Mouse (Mus musculus): ENCODE measurements around the gene Smbd1. TPM values are rescaled to one million over a fixed set of nuclear protein-coding genes. Genes with fewer than 3 reads are reported as not detected.

Gene Smbd1
- not detected in 2 replicates for polyA plus RNA-seq (2014; fragmentation: Nextera tagmentation; extraction: Ambion mirVana)

- DNase-seq (ENCODE audit: low spot score, missing footprints) (no peak), ATAC-seq (ENCODE audit: low FRiP score) (no peak)
- 92% methylated on average over 4 of the region's 4 CpGs for whole genome bisulfite sequencing
- no peaks in the 10 kb centered on the region for H3K9me3 ChIP-seq (ENCODE audit: control insufficient read depth, low read length)
- H3K27me3 ChIP-seq (ENCODE audit: control insufficient read depth, insufficient read depth, low read length) = peaks cover 2% of the 10 kb centered on the region; the same call in 1 of the 2 replicates
- H3K27ac ChIP-seq (ENCODE audit: low read depth, low read length) = no peak within 1 kb of the TSS
- H3K9ac ChIP-seq (ENCODE audit: low read length) = no peak within 1 kb of the TSS
- H3K4me1 ChIP-seq (ENCODE audit: control insufficient read depth, insufficient read depth, low read length) = peaks cover 13% of the 10 kb centered on the region; the same call in 1 of the 2 replicates
- no peak within 1 kb of the TSS for H3K4me3 ChIP-seq (ENCODE audit: low read depth, low read length)
- no peaks in the 10 kb centered on the region for H3K36me3 ChIP-seq (ENCODE audit: control insufficient read depth, insufficient read depth, low read length)
- no peak within 1 kb of the TSS for H3K4me2 ChIP-seq
Observed at GRCm38 (mm10) chr16:32810321-32810720, at the start of gene Smbd1. Gene Smbd1 (minus strand): TSS chr16:32810477.

- Histone ChIP-seq H3K4me3 (ENCODE audit: low read depth, low read length) (no peak overlapping the region), H3K4me1 (ENCODE audit: control insufficient read depth, insufficient read depth, low read length) (no peaks in the 10 kb centered on the region), H3K9me3 (ENCODE audit: control insufficient read depth, low read length) (no peaks in the 10 kb centered on the region), H3K4me2 (no peak overlapping the region), H3K9ac (ENCODE audit: low read length) (no peak overlapping the region), H3K27me3 (ENCODE audit: control insufficient read depth, insufficient read depth, low read length) (no peaks in the 10 kb centered on the region), H3K36me3 (ENCODE audit: control insufficient read depth, insufficient read depth, low read length) (no peaks in the 10 kb centered on the region), H3K27ac (ENCODE audit: low read depth, low read length) (no peak overlapping the region)
- DNase-seq (ENCODE audit: low spot score, missing footprints) = no peak
- ATAC-seq (ENCODE audit: low FRiP score) = no peak
- 80% methylated on average over 12 of the region's 12 CpGs for WGBS
Observed at GRCm38 (mm10) chr16:32858771-32859636, 48.7 kb upstream of the Smbd1 start.

- no peak for DNase-seq (ENCODE audit: low spot score, missing footprints)
- no peak overlapping the region for H3K9ac ChIP-seq (ENCODE audit: low read length)
- no peaks in the 10 kb centered on the region for H3K4me1 ChIP-seq (ENCODE audit: control insufficient read depth, insufficient read depth, low read length)
- no peaks in the 10 kb centered on the region for H3K27me3 ChIP-seq (ENCODE audit: control insufficient read depth, insufficient read depth, low read length)
- no peak for ATAC-seq (ENCODE audit: low FRiP score)
- WGBS = 85% methylated on average over 4 of the region's 4 CpGs
- no peak overlapping the region for H3K27ac ChIP-seq (ENCODE audit: low read depth, low read length)
- H3K4me2 ChIP-seq = no peak overlapping the region
- H3K36me3 ChIP-seq (ENCODE audit: control insufficient read depth, insufficient read depth, low read length) = no peaks in the 10 kb centered on the region
- H3K9me3 ChIP-seq (ENCODE audit: control insufficient read depth, low read length) = no peaks in the 10 kb centered on the region
- H3K4me3 ChIP-seq (ENCODE audit: low read depth, low read length) = no peak overlapping the region
Observed at GRCm38 (mm10) chr16:32858356-32858755, 48.1 kb upstream of the Smbd1 start.

GRCm38 (mm10) chr16:32856751-32857150 lies 46.5 kb upstream of the Smbd1 start:
- ATAC-seq (ENCODE audit: low FRiP score) = no peak
- no peak overlapping the region for H3K9ac ChIP-seq (ENCODE audit: low read length)
- WGBS = 90% methylated on average over 3 of the region's 3 CpGs

GRCm38 (mm10) chr16:32854050-32854571 lies 43.8 kb upstream of the Smbd1 start:
- no peaks in the 10 kb centered on the region for H3K4me1 ChIP-seq (ENCODE audit: control insufficient read depth, insufficient read depth, low read length)
- no peak overlapping the region for H3K9ac ChIP-seq (ENCODE audit: low read length)
- H3K4me3 ChIP-seq (ENCODE audit: low read depth, low read length) = no peak overlapping the region
- H3K4me2 ChIP-seq = no peak overlapping the region
- no peaks in the 10 kb centered on the region for H3K27me3 ChIP-seq (ENCODE audit: control insufficient read depth, insufficient read depth, low read length)
- no peak for ATAC-seq (ENCODE audit: low FRiP score)
- WGBS = 93% methylated on average over 2 of the region's 2 CpGs
- H3K27ac ChIP-seq (ENCODE audit: low read depth, low read length) = no peak overlapping the region
- DNase-seq (ENCODE audit: low spot score, missing footprints) = no peak
- no peaks in the 10 kb centered on the region for H3K9me3 ChIP-seq (ENCODE audit: control insufficient read depth, low read length)
- peaks cover 5% of the 10 kb centered on the region; the same call in 1 of the 2 replicates for H3K36me3 ChIP-seq (ENCODE audit: control insufficient read depth, insufficient read depth, low read length)

More at GRCm38 (mm10) chr16:32856751-32857150, 46.5 kb upstream of the Smbd1 start:
- Histone ChIP-seq H3K4me2 (no peak overlapping the region), H3K27me3 (ENCODE audit: control insufficient read depth, insufficient read depth, low read length) (no peaks in the 10 kb centered on the region), H3K27ac (ENCODE audit: low read depth, low read length) (no peak overlapping the region), H3K9me3 (ENCODE audit: control insufficient read depth, low read length) (no peaks in the 10 kb centered on the region), H3K4me1 (ENCODE audit: control insufficient read depth, insufficient read depth, low read length) (no peaks in the 10 kb centered on the region), H3K4me3 (ENCODE audit: low read depth, low read length) (no peak overlapping the region), H3K36me3 (ENCODE audit: control insufficient read depth, insufficient read depth, low read length) (no peaks in the 10 kb centered on the region)
- DNase-seq (ENCODE audit: low spot score, missing footprints) = no peak

GRCm38 (mm10) chr16:32853492-32854049 lies 43.3 kb upstream of the Smbd1 start:
- no peak for ATAC-seq (ENCODE audit: low FRiP score)
- WGBS = 83% methylated on average over 13 of the region's 13 CpGs
- Histone ChIP-seq H3K4me2 (no peak overlapping the region), H3K9me3 (ENCODE audit: control insufficient read depth, low read length) (no peaks in the 10 kb centered on the region), H3K27ac (ENCODE audit: low read depth, low read length) (no peak overlapping the region), H3K27me3 (ENCODE audit: control insufficient read depth, insufficient read depth, low read length) (no peaks in the 10 kb centered on the region), H3K4me1 (ENCODE audit: control insufficient read depth, insufficient read depth, low read length) (no peaks in the 10 kb centered on the region), H3K9ac (ENCODE audit: low read length) (no peak overlapping the region), H3K36me3 (ENCODE audit: control insufficient read depth, insufficient read depth, low read length) (peaks cover 5% of the 10 kb centered on the region; the same call in 1 of the 2 replicates), H3K4me3 (ENCODE audit: low read depth, low read length) (no peak overlapping the region)
- no peak for DNase-seq (ENCODE audit: low spot score, missing footprints)

GRCm38 (mm10) chr16:32849042-32849830 lies 39.0 kb upstream of the Smbd1 start:
- Histone ChIP-seq H3K4me3 (ENCODE audit: low read depth, low read length) (no peak overlapping the region), H3K9ac (ENCODE audit: low read length) (no peak overlapping the region), H3K27me3 (ENCODE audit: control insufficient read depth, insufficient read depth, low read length) (no peaks in the 10 kb centered on the region), H3K36me3 (ENCODE audit: control insufficient read depth, insufficient read depth, low read length) (peaks cover 15% of the 10 kb centered on the region; the same call in 1 of the 2 replicates), H3K27ac (ENCODE audit: low read depth, low read length) (no peak overlapping the region), H3K4me2 (no peak overlapping the region), H3K4me1 (ENCODE audit: control insufficient read depth, insufficient read depth, low read length) (no peaks in the 10 kb centered on the region), H3K9me3 (ENCODE audit: control insufficient read depth, low read length) (no peaks in the 10 kb centered on the region)
- DNase-seq (ENCODE audit: low spot score, missing footprints) = no peak
- ATAC-seq (ENCODE audit: low FRiP score) = no peak
- WGBS = 93% methylated on average over 11 of the region's 11 CpGs

GRCm38 (mm10) chr16:32847103-32847502 lies 36.8 kb upstream of the Smbd1 start:
- Histone ChIP-seq H3K27ac (ENCODE audit: low read depth, low read length) (no peak overlapping the region), H3K4me2 (no peak overlapping the region), H3K27me3 (ENCODE audit: control insufficient read depth, insufficient read depth, low read length) (no peaks in the 10 kb centered on the region), H3K9me3 (ENCODE audit: control insufficient read depth, low read length) (no peaks in the 10 kb centered on the region), H3K36me3 (ENCODE audit: control insufficient read depth, insufficient read depth, low read length) (peaks cover 15% of the 10 kb centered on the region; the same call in 1 of the 2 replicates), H3K9ac (ENCODE audit: low read length) (no peak overlapping the region), H3K4me3 (ENCODE audit: low read depth, low read length) (no peak overlapping the region), H3K4me1 (ENCODE audit: control insufficient read depth, insufficient read depth, low read length) (no peaks in the 10 kb centered on the region)
- DNase-seq (ENCODE audit: low spot score, missing footprints) = no peak
- WGBS = 85% methylated on average over 11 of the region's 11 CpGs
- ATAC-seq (ENCODE audit: low FRiP score) = no peak
